In the genomic region with DNA sequence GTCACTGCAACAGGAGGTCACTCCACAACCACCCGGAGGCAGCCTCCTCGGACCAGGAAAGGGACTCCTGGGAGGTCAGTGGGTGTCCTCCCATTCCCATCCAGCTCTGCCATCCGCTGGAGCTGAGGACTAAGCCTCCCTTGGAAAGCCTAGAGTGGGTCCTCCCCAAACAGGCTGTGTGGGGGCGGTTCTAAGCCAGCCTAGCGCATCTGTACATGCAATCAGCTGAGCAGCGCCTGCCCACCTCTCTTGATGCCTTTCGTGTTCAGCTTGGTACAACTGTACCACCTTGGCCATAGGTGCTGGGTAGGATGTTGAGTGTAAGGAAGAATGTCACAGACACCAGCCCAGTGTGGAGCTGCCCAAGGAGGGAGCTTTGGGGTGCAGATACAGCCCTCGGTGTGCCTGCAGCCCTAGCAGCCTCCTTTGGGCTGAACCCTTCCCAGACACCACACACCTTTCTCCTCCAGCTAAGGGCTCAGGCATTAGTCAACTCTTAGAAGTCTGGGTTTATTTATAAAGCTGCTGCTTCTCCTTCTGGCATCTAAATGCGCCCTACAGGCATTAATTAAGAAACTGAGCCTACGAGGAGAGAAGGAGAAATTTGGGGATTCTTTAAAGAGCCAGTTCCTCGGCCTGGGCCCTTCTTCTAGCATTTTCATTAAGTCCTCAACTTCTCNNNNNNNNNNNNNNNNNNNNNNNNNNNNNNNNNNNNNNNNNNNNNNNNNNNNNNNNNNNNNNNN, we compare ENCODE assay signal across 26 mouse cellular contexts. TPM values are rescaled to one million over a fixed set of nuclear protein-coding genes. Genes with fewer than 3 reads are reported as not detected.
DNase-seq lines count a peak whose midpoint lies in the region; ATAC-seq and TF ChIP-seq lines count a peak whose summit lies in the region.
"Had no signal": no experiment of that assay in that cellular context is flagged by ENCODE, and none has a peak within 500 bp of the region (broad histone marks: within the 10 kb centered on the region; RNA-seq: fewer than 3 reads in every experiment).

No protein-coding gene starts in this region.

- no peak for TF ChIP-seq POLR2A in cerebellum, adult 2 months (IDR thresholded peaks at IDR 0.05; ENCODE audit: borderline replicate concordance, insufficient read depth, low read length)
- TF ChIP-seq POLR2A in thymus, adult 2 months (IDR thresholded peaks at IDR 0.05; ENCODE audit: control insufficient read depth, extremely low read depth, insufficient read depth, low read length, poor library complexity): no peak

- no peaks in the 10 kb centered on the region for H3K9me3 ChIP-seq in midbrain, embryonic 11.5 days (ENCODE audit: control insufficient read depth, low read length)
- no peaks in the 10 kb centered on the region for H3K9me3 ChIP-seq in midbrain, embryonic 14.5 days (ENCODE audit: control insufficient read depth, low read length)
- H3K9me3 ChIP-seq: embryonic facial prominence, embryonic 15.5 days; forebrain, embryonic 10.5 days; forebrain, embryonic 15.5 days; heart, embryonic 10.5 days; hindbrain, embryonic 12.5 days had no signal

- DNase-seq in cerebellum, adult 9-11 months: peak; percentile 2
- no peak for DNase-seq in cerebellum, adult 2 months
- peak; percentile 63 for DNase-seq in layer of hippocampus, adult 9-11 months
- DNase-seq in layer of hippocampus, adult 9-10 months (ENCODE audit: low spot score): no peak
- peak; percentile 41 for DNase-seq in midbrain, embryonic 11.5 days (ENCODE audit: low spot score, missing footprints)
- DNase-seq in midbrain, embryonic 14.5 days: no peak
- peak; percentile 68 for DNase-seq in brain, adult 2 months (ENCODE audit: low read depth, low spot score)
- no peak for DNase-seq in thymus, adult 2 months
- DNase-seq: adrenal gland, postnatal 14 days; cerebellum, adult 18-20 months; cerebellum, postnatal 14 days; embryo, embryonic 11 days; gastrocnemius, adult 2 months; gastrocnemius, postnatal 25 days; heart, postnatal 10 days; heart, postnatal 4 days had no signal

- no peaks in the 10 kb centered on the region for H3K27me3 ChIP-seq in cerebellum, adult 2 months (ENCODE audit: control insufficient read depth, insufficient read depth, low read length)
- no peaks in the 10 kb centered on the region for H3K27me3 ChIP-seq in midbrain, embryonic 11.5 days (ENCODE audit: control insufficient read depth, insufficient read depth, low read length)
- H3K27me3 ChIP-seq in midbrain, embryonic 14.5 days (ENCODE audit: control insufficient read depth, insufficient read depth, low read length): no peaks in the 10 kb centered on the region
- H3K27me3 ChIP-seq in thymus, adult 2 months (ENCODE audit: control insufficient read depth, insufficient read depth, low read length): no peaks in the 10 kb centered on the region
- H3K27me3 ChIP-seq: embryonic facial prominence, embryonic 15.5 days; forebrain, embryonic 15.5 days; hindbrain, embryonic 12.5 days had no signal

- H3K9ac ChIP-seq in midbrain, embryonic 11.5 days (ENCODE audit: low read length): no peak overlapping the region
- no peak overlapping the region for H3K9ac ChIP-seq in midbrain, embryonic 14.5 days (replicated peaks; ENCODE audit: low read length)
- H3K9ac ChIP-seq: embryonic facial prominence, embryonic 15.5 days; forebrain, embryonic 15.5 days; hindbrain, embryonic 12.5 days had no signal

- no peak overlapping the region for H3K27ac ChIP-seq in cerebellum, adult 2 months (ENCODE audit: insufficient read depth, low read length)
- H3K27ac ChIP-seq in midbrain, embryonic 11.5 days (ENCODE audit: low read depth, low read length): no peak overlapping the region
- no peak overlapping the region for H3K27ac ChIP-seq in midbrain, embryonic 14.5 days (replicated peaks; ENCODE audit: low read depth, low read length)
- H3K27ac ChIP-seq in thymus, adult 2 months (ENCODE audit: control insufficient read depth, insufficient read depth, low read length): no peak overlapping the region
- H3K27ac ChIP-seq: embryonic facial prominence, embryonic 15.5 days; forebrain, embryonic 10.5 days; forebrain, embryonic 15.5 days; gastrocnemius, adult 2 months; heart, embryonic 10.5 days; hindbrain, embryonic 12.5 days had no signal

- no peak overlapping the region for H3K4me2 ChIP-seq in midbrain, embryonic 11.5 days
- H3K4me2 ChIP-seq in midbrain, embryonic 14.5 days (ENCODE audit: low read length): no peak overlapping the region
- H3K4me2 ChIP-seq: embryonic facial prominence, embryonic 15.5 days; forebrain, embryonic 15.5 days; hindbrain, embryonic 12.5 days had no signal

- no peak overlapping the region for H3K4me3 ChIP-seq in cerebellum, adult 2 months (replicated peaks; ENCODE audit: insufficient read depth, low read depth, low read length)
- no peak overlapping the region for H3K4me3 ChIP-seq in midbrain, embryonic 11.5 days (ENCODE audit: low read depth, low read length)
- H3K4me3 ChIP-seq in midbrain, embryonic 14.5 days (replicated peaks; ENCODE audit: low read depth, low read length): no peak overlapping the region
- no peak overlapping the region for H3K4me3 ChIP-seq in thymus, adult 2 months (ENCODE audit: control insufficient read depth, insufficient read depth, low read length)
- H3K4me3 ChIP-seq: embryonic facial prominence, embryonic 15.5 days; erythroblast, embryonic 14.5 days; forebrain, embryonic 10.5 days; forebrain, embryonic 15.5 days; gastrocnemius, adult 2 months; heart, embryonic 10.5 days; hindbrain, embryonic 12.5 days had no signal

- 91% methylated on average over 11 of the region's 11 CpGs for WGBS in cerebellum, adult 2 months
- WGBS in midbrain, embryonic 11.5 days: 85% methylated on average over 11 of the region's 11 CpGs
- 83% methylated on average over 11 of the region's 11 CpGs for WGBS in midbrain, embryonic 14.5 days
- 90% methylated on average over 11 of the region's 11 CpGs for WGBS in thymus, adult 2 months

- TF ChIP-seq CTCF in cerebellum, adult 2 months (IDR thresholded peaks at IDR 0.05; ENCODE audit: borderline replicate concordance, insufficient read depth, low read depth, low read length): no peak
- no peak for TF ChIP-seq CTCF in thymus, adult 2 months (IDR thresholded peaks at IDR 0.05; ENCODE audit: borderline replicate concordance, control insufficient read depth, extremely low read depth, insufficient read depth, low read length, poor library complexity)

- no peak for ATAC-seq in midbrain, embryonic 11.5 days (ENCODE audit: low FRiP score)
- no peak for ATAC-seq in midbrain, embryonic 14.5 days (ENCODE audit: low FRiP score, low TSS enrichment)
- ATAC-seq: forebrain, embryonic 15.5 days; hindbrain, embryonic 16.5 days had no signal

- H3K36me3 ChIP-seq in midbrain, embryonic 11.5 days (ENCODE audit: control insufficient read depth, insufficient read depth, low read length): no peaks in the 10 kb centered on the region
- no peaks in the 10 kb centered on the region for H3K36me3 ChIP-seq in midbrain, embryonic 14.5 days (ENCODE audit: control insufficient read depth, insufficient read depth, low read length)
- H3K36me3 ChIP-seq in thymus, adult 2 months (ENCODE audit: control insufficient read depth, insufficient read depth, low read length): no peaks in the 10 kb centered on the region
- H3K36me3 ChIP-seq: embryonic facial prominence, embryonic 15.5 days; forebrain, embryonic 10.5 days; forebrain, embryonic 15.5 days; heart, embryonic 10.5 days; hindbrain, embryonic 12.5 days had no signal

- peaks cover 17% of the 10 kb centered on the region for H3K4me1 ChIP-seq in cerebellum, adult 2 months (ENCODE audit: control insufficient read depth, insufficient read depth, low read length)
- no peaks in the 10 kb centered on the region for H3K4me1 ChIP-seq in midbrain, embryonic 11.5 days (ENCODE audit: control insufficient read depth, insufficient read depth, low read length)
- H3K4me1 ChIP-seq in midbrain, embryonic 14.5 days (ENCODE audit: control insufficient read depth, insufficient read depth, low read length): no peaks in the 10 kb centered on the region; the same call in none of the 2 replicates
- H3K4me1 ChIP-seq in thymus, adult 2 months (replicated peaks; ENCODE audit: control insufficient read depth, insufficient read depth, low read length): no peaks in the 10 kb centered on the region
- H3K4me1 ChIP-seq: embryonic facial prominence, embryonic 15.5 days had no signal

RNA-seq across cellular contexts. Expression of a gene that starts 7.3 kb away (rescaled TPM):
- polyA plus RNA-seq in cerebellum, adult 2 months (2012; rRNA removed): 3.2 and 3.6 TPM in 2 replicates
- 0.05 TPM in 1 of 2 replicates, not detected in the other for polyA plus RNA-seq in midbrain, embryonic 11.5 days (2014; fragmentation: Nextera tagmentation; extraction: Ambion mirVana)
- polyA plus RNA-seq in midbrain, embryonic 14.5 days (2014; fragmentation: Nextera tagmentation; extraction: Ambion mirVana): 0.30 and 0.58 TPM in 2 replicates
- polyA plus RNA-seq in thymus, adult 2 months (2012; rRNA removed): 32.8 and 34.8 TPM in 2 replicates
- polyA plus RNA-seq: C2C12; embryonic facial prominence, embryonic 11.5 days; erythroblast, embryonic 14.5 days; forebrain, embryonic 10.5 days; heart, embryonic 10.5 days; heart, embryonic 14.5 days had no signal

RNA-seq across cellular contexts. Expression of a gene that starts 32.8 kb away (rescaled TPM):
- polyA plus RNA-seq in cerebellum, adult 2 months (2012; rRNA removed): 16.7 and 17.8 TPM in 2 replicates
- 2.0 and 2.1 TPM in 2 replicates for polyA plus RNA-seq in midbrain, embryonic 11.5 days (2014; fragmentation: Nextera tagmentation; extraction: Ambion mirVana)
- polyA plus RNA-seq in midbrain, embryonic 14.5 days (2014; fragmentation: Nextera tagmentation; extraction: Ambion mirVana): 7.1 and 9.6 TPM in 2 replicates
- polyA plus RNA-seq in thymus, adult 2 months (2012; rRNA removed): 0.66 and 4.8 TPM in 2 replicates
- polyA plus RNA-seq: C2C12 had no signal

RNA-seq across cellular contexts. Expression of a gene that starts 54.0 kb away (rescaled TPM):
- polyA plus RNA-seq in cerebellum, adult 2 months (2012; rRNA removed): 22.7 and 25.3 TPM in 2 replicates
- polyA plus RNA-seq in midbrain, embryonic 11.5 days (2014; fragmentation: Nextera tagmentation; extraction: Ambion mirVana): 9.9 and 11.2 TPM in 2 replicates
- polyA plus RNA-seq in midbrain, embryonic 14.5 days (2014; fragmentation: Nextera tagmentation; extraction: Ambion mirVana): 15.6 and 16.6 TPM in 2 replicates
- polyA plus RNA-seq in thymus, adult 2 months (2012; rRNA removed): 44.2 and 48.7 TPM in 2 replicates

Comparison
In these comparisons a context has a peak if more than half of its experiments do, and no peak if none do; other contexts are left out.
1. DNase-seq: peak in cerebellum, adult 9-11 months (single experiment), layer of hippocampus, adult 9-11 months (single experiment), midbrain, embryonic 11.5 days (single experiment) and brain, adult 2 months (single experiment); none in cerebellum, adult 2 months (0 of 2), layer of hippocampus, adult 9-10 months (single experiment), midbrain, embryonic 14.5 days (single experiment) and thymus, adult 2 months (single experiment).